Mouse (Mus musculus): ENCODE results near the gene 1700109H08Rik.
"Not testable (repeated sequence)": the region's sequence is repeated elsewhere in the genome, so short reads cannot be mapped to it uniquely, and the experiment has no call there.

The 1700109H08Rik gene

DNA sequence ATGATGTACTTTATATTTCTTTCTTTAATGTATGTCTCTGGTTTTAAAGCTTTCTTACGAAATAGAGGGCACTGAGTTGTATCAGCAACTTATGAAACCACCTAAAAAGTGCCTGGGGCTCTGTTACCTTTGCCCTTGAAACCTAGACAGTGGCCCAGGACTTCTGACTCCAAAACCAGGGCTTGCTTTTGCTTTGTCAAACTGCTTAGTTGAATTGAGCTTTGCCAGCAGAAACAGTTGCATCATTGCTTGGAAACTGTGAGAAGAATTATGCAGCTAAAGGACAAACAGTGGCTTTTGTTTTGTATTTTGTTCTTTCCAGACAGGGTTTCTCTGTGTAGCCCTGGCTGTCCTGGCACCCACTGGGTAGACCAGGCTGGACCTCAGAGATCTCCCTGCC is 28.9 kb downstream of the 1700109H08Rik start:
- no peak for DNase-seq

GRCm38 (mm10) chr5:3600790-3601189 is 29.4 kb downstream of the 1700109H08Rik start:
- no peak for DNase-seq

DNA sequence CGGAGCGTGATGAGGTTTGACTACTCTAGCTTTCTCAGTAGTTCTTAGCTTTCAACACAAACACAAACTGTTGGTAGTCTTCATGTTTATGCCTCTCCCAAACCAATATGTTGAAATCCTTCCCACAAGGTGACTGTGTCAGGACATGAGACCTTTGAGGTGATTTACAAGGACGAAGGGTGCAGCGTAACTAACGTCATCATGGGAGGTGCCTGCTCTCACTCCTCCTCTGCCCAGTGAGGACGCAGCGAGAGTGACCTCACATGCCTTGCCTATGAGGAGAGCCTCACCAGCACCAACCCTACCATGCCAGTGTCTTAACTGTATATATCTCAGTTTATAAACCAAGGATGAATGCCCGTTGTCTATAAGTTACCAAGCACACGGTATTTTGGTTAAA is 35.7 kb downstream of the 1700109H08Rik start:
- DNase-seq, result no peak

DNA sequence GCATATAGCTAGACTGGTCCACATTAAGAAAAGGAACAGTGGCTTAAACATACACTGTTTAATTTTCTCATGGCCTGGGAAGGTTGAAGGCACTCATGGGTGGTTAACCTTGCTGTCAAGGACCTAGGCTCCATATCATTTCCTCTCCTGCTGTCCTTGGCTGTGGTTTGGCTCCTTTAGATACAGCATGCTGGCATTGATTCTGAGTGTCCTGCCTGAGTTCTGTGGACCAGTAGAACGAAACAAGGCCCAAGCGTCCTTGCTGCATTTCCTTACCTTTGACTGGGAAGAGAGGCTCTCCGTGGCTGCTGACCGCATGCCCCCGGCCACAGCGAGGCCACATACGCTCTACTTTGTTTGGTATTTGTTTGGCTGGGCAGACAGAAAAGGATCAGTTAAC is 37.9 kb downstream of the 1700109H08Rik start:
- no peak for DNase-seq

- DNase-seq, result not testable (repeated sequence)
Observed at GRCm38 (mm10) chr5:3611835-3612234, 40.5 kb downstream of the 1700109H08Rik start.

DNA sequence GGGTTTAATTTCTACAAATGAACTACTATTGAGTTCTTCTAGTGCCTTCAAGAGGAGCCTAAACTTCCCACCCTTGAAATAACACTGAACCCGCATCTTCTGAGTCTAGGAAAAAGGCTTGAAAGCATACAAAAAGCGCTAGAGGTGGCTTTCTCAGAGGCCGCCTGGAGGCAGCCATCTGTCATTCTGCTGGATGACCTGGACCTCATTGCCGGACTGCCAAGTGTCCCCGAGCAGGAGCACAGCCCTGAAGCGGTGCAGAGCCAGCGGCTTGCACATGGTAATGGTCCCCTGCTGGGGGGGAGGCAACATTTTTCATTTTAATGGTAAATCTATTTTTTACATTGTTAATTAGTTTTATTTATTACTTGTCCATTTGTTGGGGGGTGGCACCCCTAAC is 49.1 kb downstream of the 1700109H08Rik start:
- no peak for DNase-seq

DNA sequence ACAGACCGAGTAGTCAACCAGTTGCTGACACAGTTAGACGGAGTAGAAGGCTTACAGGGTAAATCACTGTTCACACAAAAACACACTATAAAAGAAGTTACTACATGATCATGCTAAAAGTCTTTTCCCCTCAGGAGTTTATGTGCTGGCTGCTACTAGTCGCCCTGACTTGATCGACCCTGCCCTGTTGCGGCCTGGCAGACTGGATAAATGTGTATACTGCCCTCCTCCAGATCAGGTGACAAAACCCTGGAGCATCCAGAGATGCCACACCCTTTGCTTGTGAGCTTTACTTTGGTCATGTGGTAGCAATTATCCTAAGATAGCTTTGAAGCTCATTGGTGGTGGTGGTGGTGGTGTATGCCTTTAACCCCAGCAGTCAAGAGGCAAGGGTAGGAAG is 58.7 kb downstream of the 1700109H08Rik start:
- DNase-seq, result no peak

- DNase-seq, result no peak
Observed at GRCm38 (mm10) chr5:3631512-3632271, 60.3 kb downstream of the 1700109H08Rik start.

DNA sequence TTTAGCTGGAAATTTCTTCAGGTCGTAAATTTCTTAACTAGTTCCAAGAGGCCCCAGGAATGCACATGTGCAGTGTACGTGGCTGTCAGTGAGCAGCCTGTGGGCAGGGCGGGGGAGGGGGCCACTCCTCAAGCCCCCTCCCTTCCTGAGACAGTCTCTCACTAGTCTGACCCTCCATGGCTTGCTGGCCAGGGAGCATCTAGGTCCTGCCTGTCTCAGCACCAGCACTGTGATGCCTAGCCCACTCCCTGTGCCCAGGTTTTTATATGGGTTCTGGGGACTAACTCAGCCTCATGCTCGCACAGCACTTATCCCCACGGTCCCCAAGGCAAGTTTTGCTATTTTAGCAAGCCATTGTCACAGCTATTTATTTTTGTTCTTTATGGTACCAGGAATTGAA is 60.9 kb downstream of the 1700109H08Rik start:
- DNase-seq, result no peak

DNA sequence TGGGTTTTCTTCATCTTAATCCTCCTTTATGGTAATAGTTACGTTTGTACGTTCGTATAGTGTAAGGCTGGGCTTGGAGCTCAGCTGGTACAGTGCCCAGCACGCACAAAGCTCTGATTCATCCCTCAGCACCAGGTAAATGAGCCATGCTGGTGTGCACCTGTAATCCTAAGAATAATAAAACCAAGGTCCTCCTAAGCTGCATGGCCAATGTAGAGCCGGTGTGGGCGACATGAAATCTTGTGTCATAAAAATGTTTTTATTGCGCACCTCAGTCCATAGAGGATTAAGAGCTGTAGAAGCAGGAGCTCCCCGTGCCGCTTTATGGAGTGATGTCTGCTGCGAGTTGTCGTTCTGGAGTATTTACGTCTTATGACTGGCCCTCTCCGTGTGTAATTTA is 61.9 kb downstream of the 1700109H08Rik start:
- DNase-seq, result no peak

DNA sequence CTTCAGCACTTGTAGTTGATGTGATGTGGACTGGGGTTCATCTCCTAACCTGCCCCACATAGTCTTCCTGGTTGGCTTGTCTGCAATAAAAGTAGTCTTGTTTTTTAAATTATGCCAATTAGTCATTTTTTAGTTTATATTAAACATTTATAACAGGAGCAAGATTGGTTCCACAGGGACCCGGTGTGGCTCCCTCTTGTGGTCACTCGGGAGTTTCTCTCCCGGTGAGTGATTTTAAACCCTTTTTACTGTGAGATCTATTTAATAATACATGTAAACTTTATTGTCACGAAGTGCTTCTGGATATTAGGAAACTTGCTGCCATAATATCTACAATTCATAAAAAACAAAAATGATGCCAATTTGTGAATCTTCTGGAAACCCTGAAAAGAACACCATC is 62.6 kb downstream of the 1700109H08Rik start:
- no peak for DNase-seq

Measured in lung, postnatal 10 days (tissue).